Mouse (Mus musculus): Measurements from ENCODE around the gene Habp2.

Habp2 gene

DNA sequence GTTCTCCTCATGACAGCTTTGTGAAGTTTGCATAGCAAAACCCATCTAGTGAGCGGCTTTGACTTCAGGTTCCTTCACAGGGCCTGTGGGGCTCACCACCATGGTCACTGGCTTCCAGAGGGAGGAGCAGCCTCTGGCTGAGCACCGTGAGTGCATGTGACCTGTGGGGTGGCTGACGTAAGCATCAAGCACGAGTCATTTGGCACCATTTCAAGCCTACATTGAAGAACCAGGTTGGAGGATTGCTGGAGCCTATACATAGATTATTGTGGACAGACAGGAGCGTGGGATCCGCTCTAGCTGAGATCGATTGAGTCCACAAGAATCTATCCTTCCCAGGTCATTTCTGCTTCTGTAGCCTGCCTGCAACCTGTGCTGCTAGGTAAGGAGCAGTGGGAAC is at the start of gene Habp2:
Gene Habp2, plus strand, starts transcription at position 272 of the 400 bp plus-strand sequence.
- no peak for DNase-seq (ENCODE audit: inconsistent ontology term)

DNA sequence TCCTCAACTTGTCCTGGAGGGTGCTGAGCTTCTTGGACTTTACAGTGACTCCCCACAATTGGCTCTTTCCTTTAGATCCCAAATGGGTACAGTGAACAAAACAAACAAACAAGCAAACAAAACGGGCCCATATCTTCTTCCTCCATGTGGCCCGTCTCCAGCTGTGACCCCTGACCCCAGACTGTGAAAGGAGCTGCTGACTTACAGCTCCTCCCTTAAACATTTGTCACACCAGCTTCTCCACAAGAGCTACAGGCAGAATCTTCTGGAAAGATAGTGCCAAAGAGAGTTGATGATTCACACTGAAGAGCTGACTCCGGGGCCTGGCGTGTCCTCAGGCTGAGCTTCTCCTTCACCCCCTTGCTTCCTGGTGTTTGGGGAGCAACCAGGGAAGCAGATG is 48.4 kb upstream of the Habp2 start:
- DNase-seq (ENCODE audit: inconsistent ontology term): no peak

DNA sequence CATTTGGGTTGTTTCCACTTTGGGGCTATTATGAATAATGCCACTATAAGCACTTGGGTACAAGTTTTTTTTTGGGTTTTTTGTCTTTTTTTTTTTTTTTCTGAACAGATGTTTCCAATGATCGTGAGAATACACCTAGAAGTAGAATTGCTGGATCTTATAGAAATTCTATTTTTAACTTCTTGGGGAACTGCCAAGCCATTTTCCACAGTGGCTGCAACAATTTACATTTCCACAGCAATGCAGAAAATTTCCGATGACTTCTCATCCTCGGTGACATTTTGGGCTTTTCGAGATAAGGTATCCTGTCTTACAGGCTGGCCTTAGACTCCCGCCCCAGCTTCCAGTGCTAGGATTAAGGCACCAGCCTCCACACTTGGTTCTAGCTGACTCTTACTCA is 41.7 kb upstream of the Habp2 start:
- no peak for DNase-seq (ENCODE audit: inconsistent ontology term)

DNA sequence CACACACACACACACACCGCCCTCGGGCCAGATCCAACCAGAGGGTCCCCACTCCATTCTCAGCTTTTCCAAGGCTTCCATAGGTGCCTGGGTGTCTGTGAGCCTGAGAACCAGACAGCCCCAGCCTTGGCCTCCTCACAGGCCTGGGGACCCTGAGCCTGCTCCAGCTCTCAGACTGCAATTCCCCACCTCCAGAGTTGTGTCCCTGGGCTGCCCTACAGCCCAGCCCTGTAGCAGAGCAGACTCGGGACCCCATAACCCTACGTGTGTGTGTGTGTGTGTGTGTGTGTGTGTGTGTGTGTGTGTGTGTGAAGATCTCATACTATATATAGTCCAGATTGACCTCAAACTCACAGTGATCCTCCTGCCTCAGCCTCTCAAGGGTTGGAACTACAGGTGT is 34.1 kb upstream of the Habp2 start:
- no peak for DNase-seq (ENCODE audit: inconsistent ontology term)

DNA sequence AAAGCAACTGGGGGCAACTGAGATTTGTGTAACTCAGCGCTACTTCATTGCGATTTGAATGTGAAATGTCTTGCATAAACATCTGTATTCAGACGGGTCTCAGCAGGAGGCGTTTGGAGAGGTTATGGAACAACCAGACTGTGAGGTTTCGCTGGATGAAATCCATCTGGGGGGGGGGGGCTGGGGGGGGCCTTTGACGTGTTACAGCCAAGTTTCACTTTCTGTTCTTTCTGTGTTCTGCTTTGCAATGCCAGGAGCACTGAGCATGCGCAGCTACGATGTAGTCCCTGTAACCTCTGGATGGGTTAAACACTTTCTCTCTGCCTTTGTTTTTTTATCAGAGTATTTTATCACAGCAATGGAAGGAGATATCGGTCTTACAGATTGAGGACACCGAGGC is 33.7 kb upstream of the Habp2 start:
- no peak for DNase-seq (ENCODE audit: inconsistent ontology term)

DNA sequence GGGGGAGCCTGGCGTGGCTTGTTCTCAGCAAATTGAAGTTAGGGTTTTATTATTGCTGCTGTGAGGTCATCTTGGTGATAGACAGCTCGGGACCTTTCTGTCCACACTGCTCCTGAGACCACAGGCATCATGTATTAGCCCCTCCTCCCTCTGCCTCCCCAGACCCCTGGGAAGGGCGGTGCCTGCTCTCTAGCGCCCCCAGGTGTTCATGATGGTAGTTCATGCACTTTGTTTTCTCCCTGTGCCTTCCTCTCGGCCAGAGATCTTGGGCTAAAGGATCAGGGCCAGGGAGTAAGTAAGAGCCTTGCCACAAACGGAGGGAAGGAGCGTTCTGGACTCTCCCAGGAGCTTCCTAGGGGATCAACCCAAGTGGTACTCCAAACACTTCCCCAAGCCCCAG is 32.2 kb upstream of the Habp2 start:
- no peak for DNase-seq (ENCODE audit: inconsistent ontology term)

DNA sequence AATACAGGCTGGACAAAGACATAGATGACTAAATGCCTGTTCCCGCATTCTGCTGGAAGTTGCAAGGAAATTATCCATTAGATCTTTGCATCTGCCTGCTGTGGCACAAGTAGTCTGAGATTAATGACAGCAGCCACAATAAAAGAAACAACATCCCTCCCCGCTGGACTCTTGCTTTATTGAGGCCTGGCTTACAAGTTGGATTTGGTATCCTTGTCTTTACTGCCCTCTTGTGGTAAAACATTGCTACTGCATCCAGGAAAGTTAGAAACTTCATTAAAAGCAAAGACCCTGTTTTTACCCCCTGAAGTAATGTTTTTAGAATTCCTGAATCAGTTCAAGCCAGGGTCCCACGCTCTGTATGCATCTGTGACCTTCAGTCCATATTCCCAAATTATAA is 31.4 kb upstream of the Habp2 start:
- DNase-seq (ENCODE audit: inconsistent ontology term): peak; percentile 50

DNA sequence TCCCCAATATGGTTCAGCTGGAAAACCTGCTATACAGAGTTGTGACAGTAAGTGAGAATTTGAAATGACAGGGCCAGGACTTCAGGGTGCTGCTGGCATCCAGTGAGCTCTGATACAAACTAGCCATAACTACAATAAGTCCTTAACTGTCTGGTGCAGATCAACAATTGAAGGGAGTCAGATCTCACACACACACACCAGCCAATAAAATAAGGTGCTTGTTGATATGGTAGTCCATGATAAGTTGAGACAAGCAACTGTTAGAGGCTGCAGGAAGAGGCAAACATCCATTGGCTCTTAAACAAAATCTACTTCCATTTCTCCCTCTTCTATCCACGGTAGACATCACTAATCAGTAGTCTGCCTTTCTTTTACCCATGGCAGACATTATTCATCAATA is 30.7 kb upstream of the Habp2 start:
- no peak for DNase-seq (ENCODE audit: inconsistent ontology term)

DNA sequence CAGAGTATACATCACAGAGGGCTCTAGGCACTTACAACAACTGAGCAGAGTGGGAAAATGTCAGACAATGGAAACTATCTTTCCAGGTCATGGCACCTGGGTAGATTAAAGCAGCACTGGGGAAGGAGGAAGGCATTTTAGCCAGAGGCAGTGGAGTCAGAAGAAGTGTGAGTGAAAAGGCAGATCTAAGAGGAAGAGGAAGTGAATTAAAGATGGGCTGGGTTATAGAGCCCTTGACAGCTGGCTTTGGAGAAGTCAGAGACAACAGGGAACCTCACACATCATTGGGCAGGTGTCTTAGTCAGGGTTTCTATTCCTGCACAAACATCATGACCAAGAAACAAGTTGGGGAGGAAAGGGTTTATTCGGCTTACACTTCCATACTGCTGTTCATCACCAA is 30.2 kb upstream of the Habp2 start:
- no peak for DNase-seq (ENCODE audit: inconsistent ontology term)

DNA sequence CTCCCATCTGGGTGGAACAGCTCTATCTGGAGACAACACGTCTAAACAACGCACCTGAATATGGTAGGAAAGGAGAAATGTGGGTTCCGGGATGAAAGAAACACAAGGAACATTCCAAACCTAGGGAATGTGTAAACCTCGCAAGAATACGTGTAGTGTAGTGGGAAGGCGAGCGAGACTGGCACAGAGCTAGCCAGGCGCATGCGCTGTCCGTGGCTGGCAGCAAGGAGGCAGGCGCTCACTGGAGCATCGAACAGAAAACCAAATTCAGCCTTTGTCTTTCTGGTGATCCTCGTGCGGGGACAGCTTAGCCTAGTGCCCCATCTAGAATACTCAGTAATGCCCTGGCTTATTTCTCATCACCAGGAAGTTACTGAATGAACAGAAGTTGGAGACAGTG is 23.2 kb upstream of the Habp2 start:
- DNase-seq (ENCODE audit: inconsistent ontology term): no peak

DNA sequence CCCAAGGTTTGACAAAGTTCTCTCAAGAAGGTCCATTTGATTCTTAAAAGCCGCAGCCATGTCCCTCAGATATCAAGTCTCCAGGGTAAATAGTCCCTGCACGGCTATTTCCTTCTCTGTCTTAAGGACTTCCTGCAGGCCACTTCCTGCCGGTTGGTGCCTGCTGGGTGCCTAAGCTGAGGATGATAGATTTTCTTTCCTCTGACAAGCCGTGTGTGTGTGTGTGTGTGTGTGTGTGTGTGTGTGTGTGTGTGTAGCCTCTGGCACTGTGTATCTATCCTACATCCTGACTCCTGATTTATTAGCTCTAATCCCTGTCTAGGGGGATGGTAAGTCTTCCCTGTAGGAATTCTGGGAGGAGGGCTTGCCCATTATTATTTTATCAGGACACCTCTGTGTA is 22.8 kb upstream of the Habp2 start:
- DNase-seq (ENCODE audit: inconsistent ontology term): no peak

DNA sequence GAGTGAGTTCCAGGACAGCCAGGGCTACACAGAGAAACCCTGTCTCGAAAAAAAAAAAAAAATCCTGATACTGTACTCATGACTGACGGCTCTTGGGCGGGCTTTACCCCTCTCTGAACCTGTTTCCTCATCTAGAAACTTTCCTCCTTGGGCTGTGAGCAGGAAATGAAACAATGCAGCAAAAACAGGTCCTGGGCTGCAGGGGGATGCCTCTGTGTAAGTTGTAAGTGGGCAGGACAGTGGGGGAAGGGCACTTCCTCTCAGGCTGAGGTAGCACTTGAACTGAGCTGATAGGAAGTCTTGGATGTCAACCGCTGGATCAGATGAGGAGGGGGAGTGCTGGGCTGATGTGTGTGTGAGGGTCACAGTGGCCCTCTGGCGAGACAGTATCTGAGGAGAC is 21.8 kb upstream of the Habp2 start:
- DNase-seq (ENCODE audit: inconsistent ontology term): no peak

DNA sequence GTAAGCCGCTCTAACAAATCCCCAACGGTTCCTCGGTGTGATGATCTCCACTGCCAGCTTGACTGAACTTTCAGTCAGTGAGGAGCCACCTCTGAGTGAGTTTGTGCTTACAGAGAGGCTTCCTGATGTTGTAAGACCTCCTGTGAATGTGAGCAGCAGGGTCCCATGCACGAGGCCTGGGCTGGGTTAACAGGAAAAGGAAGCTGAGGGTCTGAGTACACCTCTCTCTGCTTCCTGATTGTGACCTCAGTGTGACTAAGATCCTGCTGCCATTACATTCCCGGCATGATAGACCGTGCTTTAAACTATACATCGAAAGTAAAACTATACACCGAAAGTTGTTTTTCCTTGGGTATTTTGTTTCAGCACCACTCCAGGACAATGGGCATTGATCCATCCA is 14.9 kb upstream of the Habp2 start:
- DNase-seq (ENCODE audit: inconsistent ontology term): no peak

DNA sequence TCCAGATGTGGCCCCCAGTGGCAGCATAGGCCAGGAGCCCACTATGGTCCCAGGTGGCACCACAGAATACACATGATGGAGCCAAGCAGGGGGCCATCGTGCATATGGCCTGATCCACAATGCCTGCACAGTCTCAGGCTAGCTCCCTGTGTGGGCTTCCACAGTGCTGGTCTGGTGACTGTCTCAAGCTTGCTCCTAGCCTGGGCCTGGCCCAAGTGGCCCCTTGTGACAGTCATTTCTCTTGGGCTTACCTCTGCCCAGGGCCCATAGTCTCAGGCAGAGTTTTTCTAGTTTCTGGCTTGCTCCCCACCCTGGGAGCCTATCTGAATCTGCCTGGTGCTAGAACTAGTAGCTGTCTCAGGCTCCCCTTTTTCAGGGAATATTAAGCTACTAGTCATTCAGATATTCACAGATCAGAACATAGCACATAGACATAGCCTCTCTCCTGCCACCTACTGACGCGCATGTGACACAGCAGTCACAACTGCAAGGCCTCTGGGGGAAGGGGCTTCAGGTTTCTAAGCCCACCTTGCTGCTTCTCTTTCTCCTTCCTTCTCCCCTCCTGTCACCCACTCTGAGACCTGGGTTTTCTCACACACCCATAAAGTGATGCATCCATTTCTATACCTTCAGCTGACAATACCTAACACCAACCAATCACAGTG is 9.7 kb upstream of the Habp2 start:
- DNase-seq (ENCODE audit: inconsistent ontology term): no peak

DNA sequence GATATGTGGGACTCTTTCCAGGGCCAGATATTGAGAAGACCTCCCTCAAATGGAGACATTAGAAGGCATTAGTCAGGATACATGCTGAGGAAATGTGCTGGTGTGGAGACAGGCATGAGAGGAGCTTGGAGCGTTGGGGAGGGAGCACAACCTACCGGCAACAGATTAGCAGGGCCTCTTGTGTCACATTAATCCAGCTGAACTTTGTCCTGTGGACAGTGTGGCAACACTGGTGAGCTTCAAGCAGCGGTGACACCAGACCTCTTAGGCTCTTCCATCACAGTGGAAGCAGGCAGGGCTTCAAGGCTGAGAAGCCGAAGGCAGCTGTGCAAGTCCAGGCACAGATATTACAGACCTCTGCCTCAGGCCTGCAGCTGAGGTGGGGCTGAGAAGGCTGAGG is 9.0 kb upstream of the Habp2 start:
- no peak for DNase-seq (ENCODE audit: inconsistent ontology term)

DNA sequence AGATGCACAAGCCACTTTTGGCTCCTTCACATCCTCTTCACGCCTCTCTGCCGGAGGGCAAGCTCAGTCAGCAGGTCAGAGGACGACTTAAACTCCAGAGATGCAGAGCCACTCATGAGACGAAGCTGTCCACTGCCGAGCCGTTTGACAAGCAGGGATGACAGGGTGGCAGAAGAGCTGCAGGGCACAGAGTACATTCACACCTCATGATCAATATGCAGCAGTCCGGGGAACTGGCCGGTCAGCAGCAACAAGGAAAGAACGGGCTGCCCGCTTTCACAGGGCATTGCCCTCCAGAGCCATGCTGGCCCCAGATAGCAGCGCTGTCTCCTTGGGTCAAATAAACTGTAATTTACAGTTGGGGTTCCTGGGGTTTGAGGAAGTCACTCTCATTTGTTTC is 8.6 kb upstream of the Habp2 start:
- DNase-seq (ENCODE audit: inconsistent ontology term): no peak

DNA sequence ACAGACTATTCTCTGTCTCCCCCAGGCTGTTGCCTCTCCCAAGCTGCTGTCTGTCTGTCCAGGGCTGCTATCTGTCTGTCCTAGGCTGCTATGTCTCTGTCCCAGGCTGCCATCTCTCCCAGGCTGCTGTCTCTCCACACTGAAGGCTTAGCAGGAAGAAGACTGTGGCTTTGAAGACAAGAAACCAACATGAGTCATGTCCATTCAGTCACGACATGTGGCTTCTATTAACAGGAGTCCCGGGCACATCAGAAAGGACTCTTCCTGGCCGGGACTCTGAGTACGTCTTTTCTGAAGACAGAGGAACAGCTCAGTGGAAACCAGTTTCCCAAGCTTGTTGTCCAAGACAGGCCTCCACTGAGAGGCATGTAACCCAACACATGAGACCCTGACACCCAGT is 1.7 kb upstream of the Habp2 start:
- DNase-seq (ENCODE audit: inconsistent ontology term): peak; percentile 17

DNA sequence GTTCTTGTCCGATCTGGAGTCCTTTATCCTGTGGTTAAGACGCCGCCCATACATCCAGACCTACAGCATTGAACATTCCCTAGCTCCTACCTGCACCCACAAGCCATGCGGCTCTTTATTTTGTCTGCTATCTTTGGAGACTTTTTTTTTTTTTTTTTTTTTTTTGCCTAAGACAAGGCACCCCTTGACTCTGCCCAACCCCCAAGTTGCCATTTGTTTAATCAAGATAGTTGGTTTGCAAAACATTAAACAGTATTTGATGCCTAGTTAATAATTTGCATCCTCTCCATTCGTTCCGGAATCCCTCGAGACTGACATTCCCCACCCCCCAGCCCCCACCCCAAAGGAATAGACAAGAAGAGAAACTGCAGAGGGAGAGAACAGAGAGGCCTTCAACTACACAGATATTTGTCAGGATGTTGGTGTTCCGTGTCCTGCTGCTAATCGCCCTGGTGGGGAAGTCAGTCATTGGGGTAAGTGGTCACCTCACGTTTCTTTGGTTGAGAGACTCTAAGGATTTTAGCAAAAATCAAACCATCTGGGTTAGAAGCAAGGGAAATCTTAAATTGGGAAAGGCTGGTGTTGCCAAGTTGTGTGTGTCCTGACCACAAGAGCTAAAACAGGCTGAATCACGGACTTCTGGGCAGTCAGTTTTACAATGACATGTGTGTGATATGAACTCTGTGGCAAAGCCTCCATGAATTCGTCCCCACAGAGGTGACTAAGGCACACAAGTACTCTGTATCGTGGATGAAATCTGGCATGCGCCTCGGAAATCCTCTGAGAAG is 837 bp downstream of the Habp2 start:
- DNase-seq (ENCODE audit: inconsistent ontology term): no peak

DNA sequence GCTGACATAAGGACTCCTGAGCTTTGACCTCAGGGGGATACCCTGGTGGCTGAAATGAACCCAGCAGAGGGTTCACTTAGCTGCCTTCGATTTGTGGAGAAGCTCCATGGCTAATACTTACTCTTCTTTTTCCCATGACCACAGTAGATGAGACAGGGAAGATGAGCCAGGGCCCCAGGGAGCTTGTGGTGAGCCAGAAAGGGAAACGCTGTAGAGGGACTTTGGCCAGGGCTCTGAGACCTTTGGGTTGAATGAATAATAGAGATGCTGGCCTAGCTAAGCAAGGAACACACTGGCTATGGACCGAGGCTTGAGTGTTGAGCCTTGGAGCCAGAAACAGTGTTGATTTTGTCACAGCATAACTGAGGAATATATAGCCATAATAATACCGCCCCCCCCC is 1.5 kb downstream of the Habp2 start:
- DNase-seq (ENCODE audit: inconsistent ontology term): no peak

DNA sequence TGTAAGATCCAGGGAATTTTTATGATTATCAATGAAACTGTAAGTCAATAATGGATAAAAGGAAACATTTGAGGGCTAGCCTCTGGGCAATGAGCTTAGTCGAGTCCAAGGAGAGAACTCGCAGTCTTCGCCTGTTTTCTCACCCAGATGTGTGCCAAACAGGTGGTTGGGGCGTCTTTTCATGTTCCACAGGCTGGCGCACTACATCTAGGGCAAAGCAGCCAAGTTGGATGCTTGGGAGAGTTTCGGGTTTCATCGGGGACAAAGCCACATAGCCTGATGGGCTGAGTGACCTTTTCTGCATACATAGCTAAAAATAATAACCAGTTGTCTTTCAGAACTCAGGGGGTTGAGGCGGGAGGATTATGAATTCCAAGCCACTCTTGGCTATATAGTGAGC is 2.7 kb downstream of the Habp2 start:
- DNase-seq (ENCODE audit: inconsistent ontology term): no peak

DNA sequence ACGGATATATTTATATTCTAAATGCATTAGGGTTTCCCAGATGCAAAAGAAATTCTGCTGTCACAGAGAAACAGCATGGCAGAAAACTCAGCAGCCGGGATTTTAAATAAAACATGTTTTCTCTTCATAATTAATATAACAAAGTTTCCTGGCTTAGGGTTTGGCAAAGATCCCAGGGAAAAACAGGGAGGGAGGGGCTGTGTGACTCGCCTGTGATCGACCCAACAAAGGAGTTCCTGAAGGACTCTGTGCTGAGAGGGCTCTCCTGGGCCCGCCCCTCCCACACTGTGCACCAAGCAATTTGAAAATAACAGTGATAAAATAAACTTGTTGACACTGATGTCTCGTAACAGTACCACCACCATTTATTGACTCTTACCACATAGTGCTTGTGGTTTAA is 5.0 kb downstream of the Habp2 start:
- peak; percentile 42 for DNase-seq (ENCODE audit: inconsistent ontology term)

DNA sequence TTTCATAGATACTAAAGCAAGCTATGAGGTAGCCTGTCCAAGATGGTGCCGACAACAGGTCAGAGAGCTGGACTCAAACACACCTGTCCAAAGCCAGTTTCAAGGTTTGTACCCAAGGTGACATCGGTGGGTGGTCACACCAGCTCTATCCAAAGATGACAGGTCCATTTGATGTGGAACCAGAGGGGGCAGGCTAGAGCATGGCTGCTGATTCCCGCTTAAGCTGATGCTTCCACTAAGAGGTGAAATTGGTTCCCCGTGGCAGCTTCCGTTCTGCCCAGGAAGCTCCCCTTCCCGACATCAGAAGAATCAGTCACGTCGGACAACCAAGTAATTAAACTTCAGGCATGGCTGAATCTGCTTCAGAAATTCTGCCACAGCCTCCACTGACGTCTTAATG is 5.4 kb downstream of the Habp2 start:
- no peak for DNase-seq (ENCODE audit: inconsistent ontology term)

DNA sequence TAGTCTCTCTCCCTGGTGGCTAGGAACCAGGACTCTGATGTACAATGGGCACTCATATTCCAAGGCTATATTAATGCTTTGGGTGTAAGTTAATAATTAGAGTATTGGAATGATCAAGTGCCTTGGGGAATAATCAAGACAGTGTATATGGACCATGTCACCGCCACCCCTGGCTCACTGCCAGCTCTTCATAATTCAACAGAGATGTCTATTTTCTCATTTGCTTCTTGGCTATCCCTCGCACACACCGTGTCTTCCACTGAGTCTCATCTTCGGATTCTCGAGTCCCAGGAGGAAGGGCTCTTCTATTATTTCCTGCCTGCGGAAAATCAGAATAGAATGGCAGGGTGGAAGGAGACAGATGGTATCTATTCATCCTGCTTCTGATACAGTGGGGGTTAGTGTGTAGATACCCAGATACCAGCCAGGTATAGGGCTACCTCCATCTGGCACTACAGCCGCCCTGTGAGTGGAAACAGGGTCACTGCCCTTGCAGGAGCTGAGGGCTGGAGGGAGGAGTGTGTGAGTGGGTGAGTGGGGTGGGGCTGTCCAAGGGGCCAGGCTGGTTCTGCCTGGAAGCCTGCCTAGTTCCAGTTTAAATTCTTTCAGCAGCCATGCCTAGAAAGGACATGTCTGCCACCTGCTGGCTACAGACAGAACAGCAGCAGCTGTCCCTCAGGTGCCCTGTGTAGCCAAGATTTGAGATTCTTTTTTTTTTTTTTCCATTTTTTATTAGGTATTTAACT is 7.9 kb downstream of the Habp2 start:
- peak; percentile 67 for DNase-seq (ENCODE audit: inconsistent ontology term)

Measured in Muller cell, postnatal 12 days (primary cell).